Mouse (Mus musculus) heart, postnatal 36 days (tissue): ENCODE data around the gene Cdk5rap3. TPM values are rescaled to one million over a fixed set of nuclear protein-coding genes. Genes with fewer than 3 reads are reported as not detected.

ENCODE experiments used
- DNase-seq, 2 experiments: peaks; one replicate each; pipeline ENCODE4 v3.0.0; 2021 to 2022
- intact Hi-C: fragments of 180-260 bp; cut with DNase I; formaldehyde crosslinking; loops from one replicate; pipeline ENCODE4 v1.15.1; 2025
- total RNA-seq, 2 experiments: library from RNA; stranded (reverse); gene quantifications; 2 replicates each; pipeline ENCODE4 v1.2.3; 2021

The Cdk5rap3 gene
- total RNA-seq, 2 experiments from 2014 or later = 22.7 to 23.7 TPM

GRCm38 (mm10) chr11:96901332-96901731, 15.0 kb downstream of the Cdk5rap3 start:
- intact Hi-C loops = no loop called here
- no peak for DNase-seq

GRCm38 (mm10) chr11:96899449-96900306, 16.6 kb downstream of the Cdk5rap3 start:
- intact Hi-C loops = no loop called here

GRCm38 (mm10) chr11:96895886-96896285, 20.4 kb downstream of the Cdk5rap3 start:
- intact Hi-C loops = no loop called here
- no peak for DNase-seq

More at GRCm38 (mm10) chr11:96899449-96900306, 16.6 kb downstream of the Cdk5rap3 start:
- no peak for DNase-seq

- no peak for DNase-seq
- intact Hi-C loops = no loop called here
Observed at GRCm38 (mm10) chr11:96893203-96893842, 23.0 kb downstream of the Cdk5rap3 start.

GRCm38 (mm10) chr11:96891784-96892527, 24.3 kb downstream of the Cdk5rap3 start:
- intact Hi-C loops = no loop called here
- no peak for DNase-seq

- no peak for DNase-seq
- intact Hi-C loops = no loop called here
Observed at GRCm38 (mm10) chr11:96886942-96887546, 29.3 kb downstream of the Cdk5rap3 start.

GRCm38 (mm10) chr11:96885901-96886340, 30.4 kb downstream of the Cdk5rap3 start:
- intact Hi-C loops = no loop called here
- no peak for DNase-seq

GRCm38 (mm10) chr11:96880296-96880695, 36.0 kb downstream of the Cdk5rap3 start:
- no peak for DNase-seq
- intact Hi-C loops = no loop called here

GRCm38 (mm10) chr11:96879359-96879758, 36.9 kb downstream of the Cdk5rap3 start:
- intact Hi-C loops = no loop called here
- no peak for DNase-seq

GRCm38 (mm10) chr11:96878715-96879114, 37.6 kb downstream of the Cdk5rap3 start:
- intact Hi-C loops = no loop called here
- no peak for DNase-seq

- intact Hi-C loops = no loop called here
Observed at GRCm38 (mm10) chr11:96877071-96877470, 39.2 kb downstream of the Cdk5rap3 start.

GRCm38 (mm10) chr11:96876300-96877040, 39.8 kb downstream of the Cdk5rap3 start:
- DNase-seq = no peak
- intact Hi-C loops = no loop called here

More at GRCm38 (mm10) chr11:96877071-96877470, 39.2 kb downstream of the Cdk5rap3 start:
- DNase-seq = no peak

GRCm38 (mm10) chr11:96875745-96876144, 40.6 kb downstream of the Cdk5rap3 start:
- intact Hi-C loops = no loop called here
- peak; percentile 61 to 65 for DNase-seq

GRCm38 (mm10) chr11:96875270-96875669, 41.0 kb downstream of the Cdk5rap3 start:
- DNase-seq = no peak
- intact Hi-C loops = no loop called here

- no peak for DNase-seq
- intact Hi-C loops = no loop called here
Observed at GRCm38 (mm10) chr11:96873601-96874140, 42.6 kb downstream of the Cdk5rap3 start.

GRCm38 (mm10) chr11:96872441-96873379, 43.6 kb downstream of the Cdk5rap3 start:
- intact Hi-C loops = no loop called here
- no peak for DNase-seq

- DNase-seq = peak; percentile 71 to 72
- intact Hi-C loops = loop anchor here (1.0 to 5.0 kb wide), 3 partner anchors 43 to 155 kb away; no protein-coding TSS in a partner anchor
Observed at GRCm38 (mm10) chr11:96867149-96867548, 49.1 kb downstream of the Cdk5rap3 start.
